Mouse (Mus musculus) embryonic facial prominence, embryonic 10.5 days (tissue): ENCODE data around the gene Ube3b. TPM values are rescaled to one million over a fixed set of nuclear protein-coding genes. Genes with fewer than 3 reads are reported as not detected.

ENCODE experiments used
- DNase-seq: peaks from one replicate; pipeline ENCODE4 v3.0.0-alpha.2; 2017; ENCODE audit warnings: low spot score
- H3K27ac ChIP-seq: fragments of 300-500 bp; sonication (generic); replicated peaks from 2 replicates; pipeline ENCODE4 v1.5.1; 2016; ENCODE audit warnings: mild to moderate bottlenecking
- H3K27me3 ChIP-seq: fragments of 300-500 bp; sonication (generic); replicated peaks from 2 replicates; pipeline ENCODE4 v1.6.1; 2016; ENCODE audit warnings: low read depth, mild to moderate bottlenecking; ENCODE audit not compliant: poor library complexity, severe bottlenecking
- H3K36me3 ChIP-seq: fragments of 300-500 bp; sonication (generic); replicated peaks from 2 replicates; pipeline ENCODE4 v1.6.1; 2016; ENCODE audit warnings: mild to moderate bottlenecking, moderate library complexity
- H3K4me1 ChIP-seq: fragments of 300-500 bp; sonication (generic); 2 replicates; pipeline ENCODE4 v1.6.1; 2016
- H3K4me3 ChIP-seq: fragments of 300-500 bp; sonication (generic); 2 replicates; pipeline ENCODE4 v1.5.1; 2016; ENCODE audit warnings: mild to moderate bottlenecking, moderate library complexity
- H3K9me3 ChIP-seq: fragments of 300-500 bp; sonication (generic); 2 replicates; pipeline ENCODE4 v1.6.1; 2016; ENCODE audit warnings: mild to moderate bottlenecking
- WGBS: fragments of 180-500 bp; shearing (Covaris S2); methylation state at CpG from one replicate; pipeline ENCODE4 v1.1.7; 2016; 5-methylcytosine and 5-hydroxymethylcytosine counted together
- polyA plus RNA-seq: library from polyadenylated mRNA; unstranded; fragments of >200 nt; fragmentation: Nextera tagmentation; extraction: Ambion mirVana; gene quantifications from 2 replicates; pipeline ENCODE4 v1.2.1, GENCODE M21; 2016

Gene Ube3b
- polyA plus RNA-seq, 1 experiment from 2014 or later: 54.3 TPM

DNA sequence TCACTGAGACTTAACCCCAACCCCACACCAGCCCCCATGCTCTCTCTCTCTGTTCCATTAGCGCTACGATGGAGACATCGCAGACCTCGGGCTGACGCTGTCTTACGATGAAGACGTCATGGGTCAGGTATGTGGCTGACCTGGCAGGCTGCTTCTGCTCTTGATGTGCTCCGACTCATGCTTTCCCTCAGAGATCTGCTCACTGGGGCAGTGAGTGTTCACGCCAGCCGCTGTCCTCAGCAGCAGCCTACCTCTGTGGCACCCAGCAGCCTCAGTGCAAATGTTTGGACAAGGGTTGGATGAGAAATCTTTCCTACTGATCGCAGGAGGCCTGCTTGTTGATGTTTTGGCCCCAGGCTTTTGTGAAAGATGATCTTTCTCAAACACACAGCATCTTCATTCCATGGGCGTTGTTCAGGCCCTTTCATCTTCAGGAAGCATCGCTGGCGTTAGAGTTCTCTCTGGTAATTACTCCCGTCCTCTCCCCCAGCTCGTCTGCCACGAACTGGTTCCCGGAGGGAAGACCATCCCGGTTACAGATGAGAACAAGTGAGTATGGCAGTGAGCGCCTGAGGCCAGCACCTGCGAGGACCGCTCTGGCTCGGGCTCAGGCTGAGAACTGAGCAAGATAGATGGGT, 32.1 kb downstream of the Ube3b start:
- Histone ChIP-seq H3K27ac (no peak overlapping the region), H3K27me3 (no peaks in the 10 kb centered on the region), H3K9me3 (no peaks in the 10 kb centered on the region), H3K4me3 (no peak overlapping the region), H3K36me3 (peaks cover 100% of the 10 kb centered on the region), H3K4me1 (peaks cover 7% of the 10 kb centered on the region; the same call in 1 of the 2 replicates)
- no peak for DNase-seq
- 74% methylated on average over 23 of the region's 23 CpGs for WGBS

DNA sequence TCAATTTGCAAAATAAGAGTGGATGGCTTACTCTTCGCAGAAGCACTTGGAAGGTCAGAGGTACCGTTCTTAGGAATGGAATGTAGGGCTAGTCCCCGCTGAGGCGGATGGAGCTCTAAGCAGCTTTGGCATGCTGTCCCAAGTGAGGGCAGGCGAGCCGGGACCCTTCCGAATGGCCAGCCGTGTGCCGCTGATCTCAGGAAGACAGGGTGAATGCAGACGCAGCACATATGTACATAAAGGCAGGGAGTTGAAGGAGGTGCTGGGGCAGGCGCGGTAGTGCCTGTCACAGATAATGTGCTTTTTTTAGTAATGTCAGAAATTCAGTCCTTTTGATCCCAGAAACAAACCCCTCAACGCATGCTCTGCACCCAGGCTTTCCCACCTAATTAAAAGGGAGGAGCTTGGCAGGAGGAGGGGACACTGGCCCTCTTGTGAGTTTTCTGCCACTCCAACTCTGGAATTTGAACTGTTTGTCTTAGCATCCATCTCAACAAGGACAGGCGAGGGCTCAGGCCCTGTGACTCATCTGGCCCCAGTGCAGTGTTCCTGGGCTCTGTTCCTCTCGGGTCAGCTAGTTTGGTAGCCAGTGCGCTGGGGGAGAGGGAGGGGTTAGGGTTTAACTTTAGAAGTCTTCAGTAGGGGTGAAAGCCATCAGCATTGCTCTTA, 32.8 kb downstream of the Ube3b start:
- Histone ChIP-seq H3K36me3 (peaks cover 100% of the 10 kb centered on the region), H3K4me1 (peaks cover 7% of the 10 kb centered on the region; the same call in 1 of the 2 replicates), H3K9me3 (no peaks in the 10 kb centered on the region), H3K27ac (no peak overlapping the region), H3K4me3 (no peak overlapping the region), H3K27me3 (no peaks in the 10 kb centered on the region)
- DNase-seq: no peak
- 67% methylated on average over 16 of the region's 16 CpGs for WGBS

DNA sequence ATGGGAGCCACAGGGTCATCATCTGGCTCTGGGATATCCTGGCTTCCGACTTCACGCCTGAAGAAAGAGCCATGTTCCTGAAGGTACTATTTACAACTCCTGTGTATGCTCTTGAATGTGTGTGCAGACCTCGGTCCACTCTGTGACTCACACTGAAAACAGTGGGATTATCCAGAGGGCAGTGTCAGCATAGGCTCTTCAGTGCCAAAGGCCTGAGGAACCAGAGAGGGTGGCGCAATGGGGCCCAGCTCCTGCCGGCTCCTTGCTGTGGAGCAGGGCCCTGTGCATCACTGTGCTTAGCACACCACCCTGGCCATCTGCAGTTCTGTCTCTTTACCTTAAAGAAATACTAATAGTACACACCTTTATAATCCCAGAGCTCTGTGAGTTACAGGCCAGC, 35.2 kb downstream of the Ube3b start:
- peaks cover 7% of the 10 kb centered on the region; the same call in 1 of the 2 replicates for H3K4me1 ChIP-seq
- no peak overlapping the region for H3K27ac ChIP-seq
- WGBS: 95% methylated on average over 5 of the region's 5 CpGs
- peaks cover 100% of the 10 kb centered on the region for H3K36me3 ChIP-seq
- H3K4me3 ChIP-seq: no peak overlapping the region
- H3K27me3 ChIP-seq: no peaks in the 10 kb centered on the region
- DNase-seq: no peak
- no peaks in the 10 kb centered on the region for H3K9me3 ChIP-seq

GRCm38 (mm10) chr5:114416855-114417254, 36.4 kb downstream of the Ube3b start:
- Histone ChIP-seq H3K36me3 (peaks cover 100% of the 10 kb centered on the region), H3K9me3 (no peaks in the 10 kb centered on the region), H3K4me1 (peaks cover 7% of the 10 kb centered on the region; the same call in 1 of the 2 replicates), H3K27me3 (no peaks in the 10 kb centered on the region), H3K27ac (no peak overlapping the region), H3K4me3 (no peak overlapping the region)
- DNase-seq: no peak
- 88% methylated on average over 8 of the region's 8 CpGs for WGBS

DNA sequence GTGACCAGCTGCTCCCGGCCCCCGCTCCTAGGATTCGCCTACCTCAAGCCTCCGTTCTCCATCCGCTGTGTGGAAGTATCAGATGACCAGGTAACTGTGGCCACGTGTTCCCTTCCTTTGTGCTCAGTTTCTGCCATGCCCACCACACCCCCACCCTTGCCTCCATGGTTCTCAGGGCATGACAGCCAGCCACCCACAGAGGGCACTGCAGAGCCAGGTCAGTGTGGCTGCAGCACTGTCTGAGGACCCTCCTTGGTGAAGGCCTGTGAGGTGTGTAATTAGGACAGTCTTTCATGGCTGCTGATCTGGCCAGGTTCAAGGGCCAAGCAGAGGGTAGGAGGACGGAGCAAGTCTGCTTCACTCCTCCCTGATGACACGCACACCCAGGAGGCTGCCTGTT, 38.1 kb downstream of the Ube3b start:
- 81% methylated on average over 8 of the region's 8 CpGs for WGBS
- Histone ChIP-seq H3K36me3 (peaks cover 84% of the 10 kb centered on the region), H3K27me3 (no peaks in the 10 kb centered on the region), H3K9me3 (no peaks in the 10 kb centered on the region), H3K4me1 (peaks cover 14% of the 10 kb centered on the region), H3K4me3 (no peak overlapping the region), H3K27ac (no peak overlapping the region)
- DNase-seq: peak; percentile 53

DNA sequence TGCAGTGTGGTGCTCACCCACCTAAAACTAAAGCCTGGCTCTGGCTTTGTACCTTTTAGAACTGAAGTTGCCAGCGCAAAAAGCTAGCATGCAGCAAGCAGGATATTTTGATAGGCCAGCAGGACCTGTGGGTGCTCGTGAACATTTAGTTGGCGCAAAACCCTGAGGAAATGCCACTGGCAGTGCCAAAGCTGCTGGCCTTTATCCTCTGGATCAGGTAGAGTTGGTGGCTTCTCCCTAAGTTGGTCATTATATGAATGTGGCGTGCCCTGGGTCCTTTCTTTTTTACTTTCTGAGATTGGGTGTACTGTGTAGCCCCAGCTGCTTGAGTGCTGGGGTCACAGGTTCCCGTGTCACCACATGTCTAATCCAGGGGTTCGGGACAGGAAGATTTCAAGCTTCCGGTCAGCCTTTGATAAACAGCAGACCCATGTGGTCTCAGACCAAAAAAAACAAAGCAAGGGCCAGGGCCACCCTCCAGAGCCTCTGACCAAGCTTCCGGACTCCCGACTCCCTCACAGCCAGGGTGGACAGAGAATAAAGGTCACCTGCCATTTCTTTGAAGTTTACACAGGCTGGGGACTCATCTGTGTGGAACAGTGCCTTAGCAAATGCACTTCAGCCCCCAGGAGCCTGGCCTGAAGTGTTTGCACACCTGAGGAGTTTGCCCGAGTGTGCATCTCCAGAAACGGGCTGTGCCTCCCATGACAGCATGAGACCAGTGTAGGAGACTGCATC, 41.3 kb downstream of the Ube3b start:
- WGBS: 78% methylated on average over 11 of the region's 11 CpGs
- Histone ChIP-seq H3K4me1 (peaks cover 14% of the 10 kb centered on the region), H3K27me3 (no peaks in the 10 kb centered on the region), H3K36me3 (peaks cover 52% of the 10 kb centered on the region), H3K4me3 (no peak overlapping the region), H3K27ac (0 out of 2 replicates have a peak overlapping the region, but pooled peaks have one; percentile 21), H3K9me3 (no peaks in the 10 kb centered on the region)
- no peak for DNase-seq

DNA sequence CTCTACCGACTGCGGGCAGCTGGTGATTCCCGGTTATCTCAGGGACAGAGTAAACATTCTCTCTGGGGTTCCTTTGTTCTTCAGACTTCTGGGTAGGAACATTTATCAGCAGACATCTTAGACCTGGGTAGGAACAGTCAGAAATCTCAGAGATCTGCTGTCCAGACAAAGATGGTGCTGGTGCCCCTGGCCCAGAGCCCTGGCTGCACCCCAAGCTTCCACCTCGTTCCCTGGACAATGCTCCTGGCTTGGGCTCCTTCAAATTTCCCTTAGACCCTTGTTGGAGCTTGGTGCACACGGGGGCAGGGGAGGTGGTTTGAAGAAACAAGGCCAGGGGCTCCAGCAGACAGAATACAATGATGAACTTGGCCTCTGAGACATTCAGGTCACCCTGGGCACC, 42.2 kb downstream of the Ube3b start:
- 57% methylated on average over 5 of the region's 5 CpGs for WGBS
- Histone ChIP-seq H3K9me3 (no peaks in the 10 kb centered on the region), H3K4me3 (no peak overlapping the region), H3K27ac (0 out of 2 replicates have a peak overlapping the region, but pooled peaks have one; percentile 21), H3K4me1 (peaks cover 14% of the 10 kb centered on the region), H3K36me3 (peaks cover 44% of the 10 kb centered on the region), H3K27me3 (no peaks in the 10 kb centered on the region)
- DNase-seq: no peak

DNA sequence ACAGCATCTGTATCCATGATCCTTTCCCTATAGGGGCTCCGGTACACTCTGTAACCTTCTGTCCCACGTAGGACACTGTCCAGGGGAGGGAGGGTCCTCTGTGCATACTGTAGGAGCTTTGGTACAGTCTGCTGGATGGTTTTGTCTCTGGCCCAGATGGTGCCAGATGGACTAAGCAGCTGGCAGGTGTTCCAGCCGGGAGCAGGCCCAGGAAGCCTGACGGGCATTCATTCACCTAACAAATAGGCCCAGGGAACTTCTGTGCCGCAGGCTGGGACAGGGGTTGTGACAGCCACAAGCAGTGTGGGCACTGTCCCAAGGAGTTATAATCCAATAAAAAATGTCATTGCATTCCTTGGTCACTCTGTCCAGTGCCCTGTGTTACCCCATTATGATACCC, 43.6 kb downstream of the Ube3b start:
- Histone ChIP-seq H3K4me3 (no peak overlapping the region), H3K36me3 (peaks cover 30% of the 10 kb centered on the region), H3K9me3 (no peaks in the 10 kb centered on the region), H3K27ac (no peak overlapping the region), H3K4me1 (peaks cover 17% of the 10 kb centered on the region), H3K27me3 (no peaks in the 10 kb centered on the region)
- 83% methylated on average over 5 of the region's 5 CpGs for WGBS
- no peak for DNase-seq

- peaks cover 21% of the 10 kb centered on the region for H3K4me1 ChIP-seq
- no peaks in the 10 kb centered on the region for H3K9me3 ChIP-seq
- no peak for DNase-seq
- no peak overlapping the region for H3K4me3 ChIP-seq
- 0 out of 2 replicates have a peak, but pooled peaks cover 2% of the 10 kb centered on the region for H3K36me3 ChIP-seq
- WGBS: 84% methylated on average over 6 of the region's 6 CpGs
- H3K27me3 ChIP-seq: no peaks in the 10 kb centered on the region
- H3K27ac ChIP-seq: no peak overlapping the region
Observed at GRCm38 (mm10) chr5:114426732-114427131, 46.3 kb downstream of the Ube3b start.

DNA sequence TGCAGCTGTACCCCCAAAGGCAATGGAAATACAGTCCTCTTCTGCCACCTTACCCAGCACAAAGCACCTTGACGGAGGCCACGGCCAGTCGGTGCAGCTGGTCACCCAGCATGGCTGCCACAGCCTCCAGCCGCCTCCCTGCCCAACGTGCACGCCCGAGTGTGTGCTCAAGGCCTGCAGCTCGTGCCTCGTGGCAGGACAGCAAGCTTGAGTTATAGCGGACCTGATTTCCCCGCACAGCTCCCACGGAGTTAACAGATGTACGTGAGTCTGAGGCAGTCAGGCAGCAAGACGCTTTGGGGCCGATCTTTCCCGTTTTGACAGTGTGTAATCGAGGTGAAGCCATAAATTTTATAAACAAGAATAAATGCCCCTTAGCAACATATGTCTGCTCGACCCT, 48.2 kb downstream of the Ube3b start:
- H3K4me1 ChIP-seq: peaks cover 7% of the 10 kb centered on the region; the same call in 1 of the 2 replicates
- H3K36me3 ChIP-seq: no peaks in the 10 kb centered on the region; the same call in 1 of the 2 replicates
- WGBS: 86% methylated on average over 18 of the region's 18 CpGs
- no peaks in the 10 kb centered on the region for H3K27me3 ChIP-seq
- H3K9me3 ChIP-seq: no peaks in the 10 kb centered on the region
- DNase-seq: no peak
- H3K4me3 ChIP-seq: no peak overlapping the region
- H3K27ac ChIP-seq: no peak overlapping the region

DNA sequence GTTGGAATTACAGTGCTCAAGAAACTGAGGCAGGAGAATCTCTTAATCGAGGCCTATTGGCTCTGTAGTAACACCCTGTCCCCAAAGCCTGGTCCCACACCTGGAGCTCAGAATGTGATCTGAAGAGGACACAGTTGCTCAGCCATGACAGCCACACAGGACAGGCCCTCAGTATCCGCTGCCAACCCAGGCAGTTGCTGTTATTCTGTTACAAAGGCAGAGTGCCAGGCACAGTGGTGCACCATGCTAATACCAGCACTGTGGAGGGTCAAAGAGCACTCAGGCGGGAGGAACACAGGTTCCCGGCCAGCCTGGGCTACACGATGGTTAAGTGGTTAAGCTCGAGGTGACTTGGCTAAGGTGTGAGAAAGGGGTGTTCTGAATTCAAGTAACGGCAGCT, 49.4 kb downstream of the Ube3b start:
- Histone ChIP-seq H3K9me3 (no peaks in the 10 kb centered on the region), H3K27ac (no peak overlapping the region), H3K4me3 (no peak overlapping the region), H3K36me3 (peaks cover 7% of the 10 kb centered on the region), H3K4me1 (peaks cover 7% of the 10 kb centered on the region; the same call in 1 of the 2 replicates), H3K27me3 (no peaks in the 10 kb centered on the region)
- WGBS: 89% methylated on average over 7 of the region's 7 CpGs
- no peak for DNase-seq

GRCm38 (mm10) chr5:114434359-114434758, 54.0 kb downstream of the Ube3b start:
- 89% methylated on average over 8 of the region's 8 CpGs for WGBS
- Histone ChIP-seq H3K4me1 (0 out of 2 replicates have a peak, but pooled peaks cover 2% of the 10 kb centered on the region), H3K27ac (no peak overlapping the region), H3K27me3 (no peaks in the 10 kb centered on the region), H3K4me3 (no peak overlapping the region), H3K9me3 (no peaks in the 10 kb centered on the region), H3K36me3 (peaks cover 44% of the 10 kb centered on the region)
- no peak for DNase-seq
